Mouse (Mus musculus) embryonic fibroblast, embryonic 13.5 days (primary cell): ENCODE measurements around the gene Irgm1.

ENCODE experiments used
- CTCF ChIP-seq: IDR thresholded peaks from 2 replicates; pipeline ENCODE4 v1.5.1; 2011; ENCODE audit warnings: mild to moderate bottlenecking, control low read depth, low read length, moderate library complexity, borderline replicate concordance; ENCODE audit not compliant: insufficient read depth
- POLR2A ChIP-seq: IDR thresholded peaks from 2 replicates; pipeline ENCODE4 v1.6.1; 2011; ENCODE audit warnings: low read depth, mild to moderate bottlenecking, control low read depth, low read length, moderate library complexity

GRCm38 (mm10) chr11:48870781-48871180, 702 bp downstream of the Irgm1 start:
- TF ChIP-seq CTCF, result no peak
- no peak; the same call in 1 of the 2 replicates for TF ChIP-seq POLR2A
